Mouse (Mus musculus): ENCODE results near the gene Prmt9. TPM values are rescaled to one million over a fixed set of nuclear protein-coding genes. Genes with fewer than 3 reads are reported as not detected.

Gene Prmt9
- polyA plus RNA-seq, 1 experiment from 2014 or later: 9.3 TPM

DNA sequence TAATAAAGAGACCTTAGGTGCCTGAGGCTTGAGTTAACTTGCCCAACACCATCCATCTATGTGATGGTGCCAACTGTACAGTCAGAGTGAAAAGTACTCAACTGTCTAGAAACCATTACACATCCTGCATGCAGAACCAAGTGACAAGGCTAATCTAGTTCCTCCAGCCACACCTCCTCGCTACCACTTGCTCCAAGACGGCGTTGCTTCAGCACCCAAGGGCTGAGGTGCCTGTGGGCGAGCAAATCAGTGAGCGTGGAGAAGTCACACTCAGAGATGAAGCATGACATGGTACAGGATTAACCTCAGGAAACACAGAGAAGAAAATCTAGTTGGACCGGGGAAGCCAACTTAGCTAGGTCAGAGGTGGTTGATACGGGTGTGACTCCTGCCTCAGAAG lies 40.2 kb upstream of the Prmt9 start:
- Histone ChIP-seq H3K4me3 (ENCODE audit: low read depth, low read length) (no peak overlapping the region), H3K4me1 (replicated peaks; ENCODE audit: control insufficient read depth, insufficient read depth, low read length) (no peaks in the 10 kb centered on the region), H3K4me2 (replicated peaks; ENCODE audit: low read depth) (no peak overlapping the region), H3K27ac (ENCODE audit: low read depth, low read length) (no peak overlapping the region), H3K9ac (ENCODE audit: low read depth, low read length) (no peak overlapping the region), H3K36me3 (ENCODE audit: control insufficient read depth, insufficient read depth) (no peaks in the 10 kb centered on the region), H3K9me3 (ENCODE audit: control insufficient read depth) (no peaks in the 10 kb centered on the region), H3K27me3 (replicated peaks; ENCODE audit: control insufficient read depth, insufficient read depth, low read length) (no peaks in the 10 kb centered on the region)
- no peak for TF ChIP-seq CTCF (IDR thresholded peaks at IDR 0.05; ENCODE audit: low read depth)
- ATAC-seq: peak; percentile 22; the same call in 1 of the 2 replicates
- WGBS: 65% methylated on average over 7 of the region's 7 CpGs

DNA sequence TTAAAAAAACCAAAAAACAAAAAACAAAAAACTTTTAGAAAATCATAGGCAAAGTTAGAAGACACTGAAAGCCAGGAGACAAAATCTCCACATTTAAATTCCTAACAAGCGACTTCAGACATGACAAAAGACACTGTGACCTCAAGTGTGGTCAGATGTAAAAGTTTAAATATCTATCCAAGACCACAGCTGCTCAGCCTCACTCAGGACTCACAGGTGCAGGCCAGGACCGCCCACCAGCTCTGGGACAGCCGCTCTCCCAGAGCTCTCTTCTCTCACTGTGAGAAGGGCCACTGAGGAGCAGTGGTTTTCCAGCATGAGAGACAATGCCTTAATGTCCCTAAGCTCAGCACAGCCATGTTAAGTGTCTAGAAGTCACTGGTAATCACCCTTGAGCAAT lies 38.8 kb upstream of the Prmt9 start:
- no peaks in the 10 kb centered on the region for H3K36me3 ChIP-seq (ENCODE audit: control insufficient read depth, insufficient read depth)
- H3K27me3 ChIP-seq (replicated peaks; ENCODE audit: control insufficient read depth, insufficient read depth, low read length): no peaks in the 10 kb centered on the region
- H3K4me2 ChIP-seq (replicated peaks; ENCODE audit: low read depth): no peak overlapping the region
- H3K4me3 ChIP-seq (ENCODE audit: low read depth, low read length): no peak overlapping the region
- no peak overlapping the region for H3K27ac ChIP-seq (ENCODE audit: low read depth, low read length)
- no peak for TF ChIP-seq CTCF (IDR thresholded peaks at IDR 0.05; ENCODE audit: low read depth)
- 80% methylated on average over 3 of the region's 3 CpGs for WGBS
- no peaks in the 10 kb centered on the region for H3K4me1 ChIP-seq (replicated peaks; ENCODE audit: control insufficient read depth, insufficient read depth, low read length)
- no peak overlapping the region for H3K9ac ChIP-seq (ENCODE audit: low read depth, low read length)
- H3K9me3 ChIP-seq (ENCODE audit: control insufficient read depth): no peaks in the 10 kb centered on the region
- no peak for ATAC-seq

DNA sequence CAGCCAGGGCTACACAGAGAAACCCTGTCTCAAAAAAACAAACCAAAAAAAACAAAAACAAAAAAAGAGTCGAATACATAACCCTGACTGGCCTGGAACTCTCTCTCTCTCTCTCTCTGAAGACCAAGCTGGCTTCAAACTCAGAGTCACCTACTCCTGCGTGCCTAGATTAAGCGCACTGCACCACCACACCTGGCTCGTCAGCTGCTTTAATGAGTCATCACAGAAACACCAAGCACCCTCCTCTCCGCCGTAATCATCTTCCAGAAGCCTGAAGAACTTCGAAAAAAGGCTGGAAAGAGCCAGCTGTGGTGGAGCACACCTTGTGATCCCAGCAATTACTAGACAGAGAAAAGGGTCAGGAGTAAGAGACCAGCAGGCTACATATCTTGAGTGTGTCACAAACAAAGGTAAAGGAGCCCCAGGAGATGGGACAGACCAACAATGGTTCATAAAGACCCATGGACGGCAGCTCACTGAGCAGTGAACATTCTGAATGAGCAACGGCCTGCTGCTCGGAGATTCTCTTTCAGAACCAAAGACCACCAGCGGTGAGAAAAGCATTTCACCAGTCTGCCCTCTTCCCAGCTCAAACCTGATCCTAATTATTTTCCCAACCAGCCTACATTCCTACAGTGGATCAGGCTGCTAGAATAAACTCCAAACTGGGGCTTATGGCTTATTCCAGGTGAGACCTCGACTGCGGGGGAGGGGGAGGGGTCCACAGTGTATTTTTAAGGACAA lies 37.3 kb upstream of the Prmt9 start:
- H3K4me1 ChIP-seq (replicated peaks; ENCODE audit: control insufficient read depth, insufficient read depth, low read length): no peaks in the 10 kb centered on the region
- no peak overlapping the region for H3K9ac ChIP-seq (ENCODE audit: low read depth, low read length)
- H3K4me2 ChIP-seq (replicated peaks; ENCODE audit: low read depth): no peak overlapping the region
- H3K4me3 ChIP-seq (ENCODE audit: low read depth, low read length): no peak overlapping the region
- no peaks in the 10 kb centered on the region for H3K27me3 ChIP-seq (replicated peaks; ENCODE audit: control insufficient read depth, insufficient read depth, low read length)
- H3K9me3 ChIP-seq (ENCODE audit: control insufficient read depth): no peaks in the 10 kb centered on the region
- ATAC-seq: no peak
- TF ChIP-seq CTCF (IDR thresholded peaks at IDR 0.05; ENCODE audit: low read depth): no peak
- no peak overlapping the region for H3K27ac ChIP-seq (ENCODE audit: low read depth, low read length)
- no peaks in the 10 kb centered on the region for H3K36me3 ChIP-seq (ENCODE audit: control insufficient read depth, insufficient read depth)
- 60% methylated on average over 13 of the region's 13 CpGs for WGBS

DNA sequence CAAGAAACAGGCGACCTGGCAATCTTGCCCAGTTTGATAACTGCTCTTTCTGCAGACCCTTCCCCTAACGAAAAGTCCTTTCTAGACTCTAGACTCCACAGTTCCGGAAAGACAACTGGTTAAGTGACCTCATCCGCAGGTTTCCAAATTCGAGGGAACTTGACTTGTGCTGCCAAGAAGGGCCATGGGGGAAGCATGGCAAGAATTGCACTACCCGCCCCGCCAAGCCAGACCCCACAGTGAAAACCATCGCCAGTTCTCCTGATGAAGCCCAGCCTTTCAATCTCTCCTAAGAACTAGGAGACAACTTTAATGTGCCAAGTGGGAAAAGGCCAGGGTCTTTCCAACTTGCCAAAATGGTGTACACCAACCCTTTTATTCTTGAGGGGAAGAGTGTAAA lies 34.0 kb upstream of the Prmt9 start:
- Histone ChIP-seq H3K36me3 (ENCODE audit: control insufficient read depth, insufficient read depth) (no peaks in the 10 kb centered on the region), H3K9ac (ENCODE audit: low read depth, low read length) (no peak overlapping the region), H3K4me1 (replicated peaks; ENCODE audit: control insufficient read depth, insufficient read depth, low read length) (no peaks in the 10 kb centered on the region), H3K9me3 (ENCODE audit: control insufficient read depth) (no peaks in the 10 kb centered on the region), H3K27me3 (replicated peaks; ENCODE audit: control insufficient read depth, insufficient read depth, low read length) (no peaks in the 10 kb centered on the region), H3K4me3 (ENCODE audit: low read depth, low read length) (no peak overlapping the region), H3K4me2 (replicated peaks; ENCODE audit: low read depth) (peak overlapping the region; percentile 90), H3K27ac (ENCODE audit: low read depth, low read length) (no peak overlapping the region)
- ATAC-seq: no peak
- no peak for TF ChIP-seq CTCF (IDR thresholded peaks at IDR 0.05; ENCODE audit: low read depth)
- WGBS: 90% methylated on average over 8 of the region's 8 CpGs

DNA sequence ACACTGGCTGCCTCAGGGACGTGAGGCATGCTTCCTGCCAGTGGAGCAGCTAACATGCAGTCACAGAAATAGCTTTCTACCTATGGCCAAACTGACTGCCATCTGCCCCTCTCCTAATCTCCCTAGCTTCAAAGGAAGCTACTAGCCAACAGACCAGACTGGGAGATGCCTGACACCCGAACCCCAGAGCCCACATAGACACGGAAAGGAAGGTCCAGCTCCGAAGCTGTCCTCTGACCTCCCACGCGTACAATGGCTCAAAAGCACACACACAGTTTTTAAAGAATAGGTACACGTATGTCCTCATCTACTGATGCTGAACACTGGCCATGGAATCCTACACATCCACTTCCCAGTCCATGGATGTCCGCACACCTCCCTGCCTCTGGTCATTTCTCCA lies 33.4 kb upstream of the Prmt9 start:
- no peak for ATAC-seq
- H3K27ac ChIP-seq (ENCODE audit: low read depth, low read length): no peak overlapping the region
- peak overlapping the region; percentile 90 for H3K4me2 ChIP-seq (replicated peaks; ENCODE audit: low read depth)
- H3K4me1 ChIP-seq (replicated peaks; ENCODE audit: control insufficient read depth, insufficient read depth, low read length): no peaks in the 10 kb centered on the region
- no peaks in the 10 kb centered on the region for H3K36me3 ChIP-seq (ENCODE audit: control insufficient read depth, insufficient read depth)
- H3K4me3 ChIP-seq (ENCODE audit: low read depth, low read length): peak overlapping the region; percentile 83
- TF ChIP-seq CTCF (IDR thresholded peaks at IDR 0.05; ENCODE audit: low read depth): no peak
- H3K9me3 ChIP-seq (ENCODE audit: control insufficient read depth): no peaks in the 10 kb centered on the region
- no peaks in the 10 kb centered on the region for H3K27me3 ChIP-seq (replicated peaks; ENCODE audit: control insufficient read depth, insufficient read depth, low read length)
- no peak overlapping the region for H3K9ac ChIP-seq (ENCODE audit: low read depth, low read length)
- 77% methylated on average over 8 of the region's 8 CpGs for WGBS

DNA sequence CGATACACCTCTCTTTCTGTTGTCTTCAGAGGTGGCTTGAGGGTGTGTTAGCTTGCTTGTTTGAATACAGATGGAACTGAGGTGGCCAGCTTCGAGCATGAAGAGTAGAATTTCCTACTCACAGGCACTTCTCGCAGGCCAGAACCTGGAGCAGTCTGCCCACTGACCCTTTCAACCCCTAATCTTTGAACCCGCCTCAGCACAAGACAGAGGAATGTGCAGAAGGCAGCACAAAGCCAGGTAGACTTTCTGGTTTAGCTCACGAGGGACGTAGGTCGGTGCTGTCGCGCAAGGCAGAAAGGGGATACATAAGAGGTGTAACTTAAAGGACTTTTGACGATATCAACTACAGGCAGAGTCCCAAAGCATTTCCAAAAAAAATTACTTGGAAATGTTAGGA lies 32.4 kb upstream of the Prmt9 start:
- peak overlapping the region; percentile 83 for H3K4me3 ChIP-seq (ENCODE audit: low read depth, low read length)
- peak overlapping the region; percentile 90 for H3K4me2 ChIP-seq (replicated peaks; ENCODE audit: low read depth)
- TF ChIP-seq CTCF (IDR thresholded peaks at IDR 0.05; ENCODE audit: low read depth): no peak
- WGBS: 6% methylated on average over 10 of the region's 10 CpGs
- no peaks in the 10 kb centered on the region for H3K36me3 ChIP-seq (ENCODE audit: control insufficient read depth, insufficient read depth)
- H3K9ac ChIP-seq (ENCODE audit: low read depth, low read length): peak overlapping the region; percentile 63
- H3K4me1 ChIP-seq (replicated peaks; ENCODE audit: control insufficient read depth, insufficient read depth, low read length): no peaks in the 10 kb centered on the region
- peak; percentile 63 for ATAC-seq
- peak overlapping the region; percentile 86 for H3K27ac ChIP-seq (ENCODE audit: low read depth, low read length)
- no peaks in the 10 kb centered on the region for H3K9me3 ChIP-seq (ENCODE audit: control insufficient read depth)
- H3K27me3 ChIP-seq (replicated peaks; ENCODE audit: control insufficient read depth, insufficient read depth, low read length): no peaks in the 10 kb centered on the region
